Comparison of ENCODE assay signal across 8 mouse cellular contexts in the genomic region with DNA sequence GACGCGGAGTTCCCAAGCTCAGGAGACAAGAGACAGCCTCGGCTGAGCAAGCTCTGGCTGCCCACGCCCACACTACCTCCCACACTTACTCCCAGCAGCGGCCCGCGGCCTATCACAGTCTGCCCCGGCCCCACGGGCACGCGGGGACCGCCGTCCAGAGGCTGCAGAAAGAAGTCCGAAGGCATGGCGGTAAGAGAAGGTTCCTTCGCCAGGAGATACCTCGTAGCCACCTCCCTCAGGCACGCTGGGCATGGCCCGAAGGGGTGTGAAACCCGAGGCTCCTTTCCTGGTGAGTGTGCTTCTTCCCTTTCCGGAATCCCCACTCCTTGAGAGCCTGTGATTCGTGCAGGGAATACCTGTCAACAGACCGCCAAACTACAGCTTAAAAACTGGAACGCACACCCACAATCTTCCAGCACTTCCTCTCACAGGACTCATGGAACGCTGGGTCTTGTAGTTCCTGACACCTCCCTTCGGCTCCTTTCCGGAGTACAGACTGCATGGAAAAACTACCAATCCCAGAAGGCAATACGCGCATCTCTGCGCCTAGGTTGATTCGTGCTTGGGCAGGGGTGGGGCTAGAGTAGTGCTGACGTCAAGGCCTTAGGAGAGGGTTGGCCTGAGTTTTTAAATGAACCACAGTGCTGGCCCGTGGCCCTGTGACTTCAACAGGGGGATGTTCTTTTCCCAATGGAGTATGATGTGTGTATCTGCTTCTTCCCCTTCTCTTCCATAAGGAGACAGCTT. TPM values are rescaled to one million over a fixed set of nuclear protein-coding genes. Genes with fewer than 3 reads are reported as not detected.
A peak's percentile ranks its signal among the peaks of the same experiment; 100 is the strongest.
DNase-seq lines count a peak whose midpoint lies in the region; ATAC-seq lines count a peak whose summit lies in the region.

A gene (minus strand): TSS at position 423 of the 747 bp plus-strand sequence.

- under 1% methylated on average over 33 of the region's 33 CpGs for WGBS in heart, embryonic 10.5 days
- under 1% methylated on average over 33 of the region's 33 CpGs for WGBS in kidney, embryonic 15.5 days

- ATAC-seq in erythroblast, adult 5-6 weeks (replicated peaks; ENCODE audit: low FRiP score, poor library complexity, severe bottlenecking): peak; percentile 85
- peak; percentile 100 for ATAC-seq in kidney, embryonic 15.5 days (replicated peaks; ENCODE audit: low FRiP score)
- peak; percentile 97 for ATAC-seq in monocyte, adult 5-6 weeks (replicated peaks; ENCODE audit: insufficient number of reproducible peaks, low FRiP score, low TSS enrichment, poor library complexity, severe bottlenecking)

- H3K4me3 ChIP-seq in heart, embryonic 10.5 days: peak within 1 kb of the TSS; percentile 93
- H3K4me3 ChIP-seq in kidney, embryonic 15.5 days (replicated peaks): peak within 1 kb of the TSS; percentile 84

- peak; percentile 87 to 91 for DNase-seq in B cell, adult 2 months
- peak; percentile 100 for DNase-seq in brain, adult 2 months (ENCODE audit: low read depth, low spot score)
- peak; percentile 99 for DNase-seq in heart, embryonic 10.5 days (ENCODE audit: low spot score)
- DNase-seq in liver: peak; percentile 94
- DNase-seq in spleen, postnatal 4 days (ENCODE audit: low spot score in 2 of 2): peak; percentile 86 to 88

- peak within 1 kb of the TSS; percentile 89 for H3K4me2 ChIP-seq in kidney, embryonic 15.5 days

- H3K36me3 ChIP-seq in heart, embryonic 10.5 days: no peaks in the 10 kb centered on the region
- H3K36me3 ChIP-seq in kidney, embryonic 15.5 days: no peaks in the 10 kb centered on the region

- H3K9me3 ChIP-seq in heart, embryonic 10.5 days: no peaks in the 10 kb centered on the region
- no peaks in the 10 kb centered on the region for H3K9me3 ChIP-seq in kidney, embryonic 15.5 days (replicated peaks)

- peaks cover 20% of the 10 kb centered on the region; the same call in 1 of the 2 replicates for H3K4me1 ChIP-seq in heart, embryonic 10.5 days
- H3K4me1 ChIP-seq in kidney, embryonic 15.5 days: peaks cover 19% of the 10 kb centered on the region

- H3K27ac ChIP-seq in heart, embryonic 10.5 days: peak within 1 kb of the TSS; percentile 87
- peak within 1 kb of the TSS; percentile 87 for H3K27ac ChIP-seq in kidney, embryonic 15.5 days

- no peaks in the 10 kb centered on the region for H3K27me3 ChIP-seq in heart, embryonic 10.5 days (ENCODE audit: insufficient read depth, poor library complexity, severe bottlenecking)
- H3K27me3 ChIP-seq in kidney, embryonic 15.5 days: no peaks in the 10 kb centered on the region

- H3K9ac ChIP-seq in kidney, embryonic 15.5 days: peak within 1 kb of the TSS; percentile 70

RNA-seq across cellular contexts. Expression of the gene that starts here (rescaled TPM):
- 37.8 and 43.4 TPM in 2 replicates for total RNA-seq in erythroblast, adult 5-6 weeks (2015; ENCODE audit: low replicate concordance)
- 71.8 and 86.0 TPM in 2 replicates for total RNA-seq in erythroblast, adult 5-6 weeks (2017; ENCODE audit: low replicate concordance)
- polyA plus RNA-seq in heart, embryonic 10.5 days (2016; fragmentation: Nextera tagmentation; extraction: Ambion mirVana): 11.6 and 12.3 TPM in 2 replicates
- polyA plus RNA-seq in kidney, embryonic 15.5 days (2015; fragmentation: Nextera tagmentation; extraction: Ambion mirVana): 15.9 and 18.9 TPM in 2 replicates
- 5.2 to 12.7 TPM (median 8.7 TPM) in 3 replicates for total RNA-seq in monocyte, adult 5-6 weeks (2017)

Comparison
In these comparisons a context has a peak if more than half of its experiments do, and no peak if none do; other contexts are left out.
1. Peak in every context shown above with its lines: DNase-seq, ATAC-seq, H3K4me3 ChIP-seq and H3K27ac ChIP-seq.